Mouse (Mus musculus): ENCODE measurements around the gene Ntm.

The Ntm gene

DNA sequence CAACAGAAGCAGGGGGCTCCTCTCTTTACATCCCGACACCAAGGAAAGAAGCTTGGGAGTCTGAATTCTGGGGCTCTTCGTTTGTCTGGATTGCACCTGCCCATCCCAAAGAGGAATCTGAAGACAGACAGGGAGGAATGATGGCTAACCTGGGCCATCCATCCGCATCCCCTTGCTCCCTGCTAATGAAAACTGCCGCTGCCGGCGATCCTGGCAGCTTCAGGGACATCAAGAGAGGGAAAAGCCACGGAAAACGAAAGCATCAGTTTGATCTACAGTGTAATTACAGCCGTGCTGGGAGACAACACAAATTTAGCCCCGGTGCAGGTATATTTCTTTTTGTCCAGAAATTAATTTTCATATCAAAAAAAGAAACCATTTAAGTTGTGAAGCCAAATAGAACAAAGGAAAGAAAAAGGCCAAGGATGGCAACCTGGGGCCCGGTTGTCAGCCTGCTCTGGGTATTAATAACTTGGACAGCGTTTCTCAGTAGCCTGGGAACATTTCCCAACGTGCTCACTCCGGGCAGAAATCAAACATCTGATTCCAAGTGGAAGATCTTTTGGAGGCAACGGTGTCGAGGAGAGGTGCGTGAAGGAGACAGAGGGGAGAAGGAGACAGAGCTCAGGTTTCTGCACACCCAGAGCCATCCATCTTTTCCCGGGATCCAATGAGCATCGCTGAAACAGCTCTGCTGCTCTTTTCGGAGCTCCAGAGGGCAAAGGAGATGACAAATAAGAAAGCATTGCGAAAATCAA, 368.2 kb downstream of the Ntm start:
- DNase-seq (ENCODE audit: low spot score in 2 of 2): no peak

DNA sequence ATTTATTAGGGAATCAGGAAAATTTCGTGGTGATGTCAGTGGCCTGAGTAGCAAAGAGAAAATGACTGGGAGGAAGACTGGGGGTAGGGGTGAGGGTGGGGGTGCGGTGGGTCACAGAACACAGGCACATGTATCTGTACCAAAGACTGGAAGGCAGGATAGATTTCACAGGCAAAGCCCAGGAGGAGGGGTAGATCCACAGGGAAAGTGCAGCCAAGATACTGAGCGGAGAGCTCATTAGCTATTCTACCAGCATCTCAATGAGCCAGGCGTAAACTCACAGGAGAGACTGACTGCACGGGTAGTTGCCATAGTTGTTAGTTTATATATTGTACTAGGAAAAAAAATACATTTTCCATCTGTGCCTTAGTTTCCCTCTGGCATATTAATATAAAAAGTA, 375.6 kb downstream of the Ntm start:
- DNase-seq (ENCODE audit: low spot score in 2 of 2): no peak

DNA sequence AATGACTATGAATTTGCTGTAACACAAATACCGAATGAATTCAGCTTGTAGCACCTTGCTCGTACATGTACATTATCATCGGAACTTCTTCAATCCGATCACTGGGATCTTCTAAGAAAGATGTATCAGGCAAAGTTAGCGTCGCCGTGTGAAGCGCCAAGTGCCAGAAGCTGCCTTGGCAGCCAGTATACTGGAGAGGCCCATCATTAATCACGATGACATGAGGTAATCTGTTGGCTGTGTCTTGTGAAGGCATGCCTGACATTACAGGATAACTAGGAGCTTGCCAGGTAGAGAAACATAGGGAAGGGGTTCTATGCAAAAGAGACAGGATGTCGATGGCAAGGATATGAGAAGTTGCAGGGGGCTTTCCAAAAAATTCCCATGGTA, 376.6 kb downstream of the Ntm start:
- no peak for DNase-seq (ENCODE audit: low spot score in 2 of 2)

DNA sequence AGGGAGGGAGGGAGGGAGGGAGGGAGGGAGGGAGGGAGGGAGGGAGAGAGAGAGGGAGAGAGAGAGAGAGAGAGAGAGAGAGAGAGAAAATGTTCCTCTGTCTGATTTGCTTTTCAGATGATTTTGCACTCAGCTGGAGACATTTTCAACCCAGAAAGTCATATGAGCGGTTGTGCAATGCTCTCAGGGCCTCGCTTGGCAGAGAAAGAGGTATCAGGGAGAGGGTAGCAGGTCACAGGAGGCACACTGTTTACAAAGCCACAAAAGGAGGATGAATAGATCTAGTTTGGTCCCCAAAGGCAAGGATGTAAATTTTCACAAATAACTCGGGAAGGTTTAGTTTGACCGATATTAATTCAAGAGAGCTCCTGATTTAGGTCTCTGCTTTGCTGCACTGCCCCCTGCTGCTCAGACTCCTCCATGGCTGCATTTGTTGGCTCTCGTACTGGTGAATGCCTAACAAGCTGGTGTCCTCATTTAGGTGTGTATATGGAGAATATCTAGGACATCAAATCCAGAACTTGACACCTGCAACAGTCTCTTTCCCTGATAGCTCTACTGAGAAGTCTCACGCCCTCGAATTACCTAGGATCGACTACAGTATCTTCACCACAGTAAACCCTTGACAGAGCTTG, 377.1 kb downstream of the Ntm start:
- no peak for DNase-seq (ENCODE audit: low spot score in 2 of 2)

DNA sequence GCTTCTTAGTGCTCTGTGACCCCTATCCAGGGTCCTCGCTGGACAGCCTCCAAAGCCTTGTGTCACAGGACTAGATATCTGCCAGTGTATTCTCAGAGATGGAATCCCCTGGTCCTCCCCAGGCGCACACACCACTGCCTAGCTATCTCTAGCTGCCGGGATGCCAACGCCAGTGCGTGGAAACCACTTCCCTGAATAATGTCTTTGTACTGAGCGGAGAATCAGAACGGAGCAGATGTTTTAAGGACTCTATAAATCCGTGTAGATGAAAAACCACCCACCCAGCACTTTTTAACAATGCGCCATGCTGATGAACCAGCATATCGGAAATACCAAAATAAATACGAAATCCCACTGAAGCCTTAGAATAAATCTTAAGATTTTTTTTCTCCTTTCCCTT, 384.7 kb downstream of the Ntm start:
- DNase-seq (ENCODE audit: low spot score in 2 of 2): no peak

DNA sequence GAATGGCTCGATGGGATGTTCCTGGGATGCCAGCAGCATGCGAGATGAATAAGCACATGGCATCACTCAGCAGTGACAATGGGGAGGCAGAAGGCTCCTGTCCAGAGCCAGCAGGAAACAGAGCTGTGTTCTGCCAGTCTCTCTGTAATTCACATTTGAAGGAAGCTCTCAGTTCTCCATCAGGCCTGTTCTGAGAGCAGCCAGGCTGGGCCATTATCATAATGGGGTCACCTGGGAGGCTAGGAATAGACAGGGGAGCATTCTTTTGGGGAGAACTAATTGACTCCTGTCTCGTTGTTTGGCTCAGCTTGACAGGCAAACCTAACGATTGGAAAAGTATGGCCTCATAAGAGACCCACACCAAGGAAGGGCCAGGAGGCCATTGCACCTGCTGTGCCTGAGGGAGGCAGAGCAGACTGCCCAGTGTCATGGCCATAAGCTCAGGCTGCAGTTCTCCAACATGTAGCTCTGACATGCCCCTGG, 386.8 kb downstream of the Ntm start:
- no peak for DNase-seq (ENCODE audit: low spot score in 2 of 2)

DNA sequence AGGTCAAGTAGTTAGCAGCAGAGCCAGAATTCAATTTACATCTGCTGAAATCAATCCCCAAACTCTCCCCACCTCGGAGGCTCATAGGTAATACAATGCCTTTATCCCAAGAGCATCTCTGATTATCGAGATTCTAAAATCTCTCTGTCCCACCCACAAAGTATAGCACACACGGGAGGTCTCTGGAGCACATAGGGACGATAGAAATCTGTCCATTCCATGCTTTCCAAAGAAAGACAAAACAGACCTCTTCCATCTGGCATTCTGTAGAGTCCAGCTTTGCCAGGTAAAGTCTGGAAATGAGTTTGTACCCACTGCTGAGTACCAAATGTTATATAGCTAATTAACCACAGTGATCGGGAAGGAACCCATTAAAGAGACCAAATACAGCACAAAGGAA, 388.4 kb downstream of the Ntm start:
- DNase-seq (ENCODE audit: low spot score in 2 of 2): no peak

DNA sequence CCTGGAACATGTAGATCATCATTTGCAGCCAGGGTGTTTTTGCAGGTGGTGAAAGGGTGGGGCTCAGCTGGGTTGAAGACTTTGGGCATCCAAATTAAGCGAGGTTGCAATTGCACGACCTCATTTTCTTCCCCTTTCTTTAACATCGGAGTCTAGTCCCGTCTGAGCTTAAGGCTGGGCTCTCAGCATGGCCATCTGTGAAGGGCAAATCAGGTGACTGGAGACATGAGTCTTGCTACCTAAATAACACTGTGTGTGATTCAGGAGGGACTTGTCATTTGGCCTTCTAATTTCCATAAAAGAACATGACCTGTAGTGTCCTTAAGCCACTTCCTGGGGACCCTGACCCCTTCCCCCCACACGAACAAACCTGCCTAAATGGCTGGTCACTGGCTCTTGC, 394.4 kb downstream of the Ntm start:
- DNase-seq (ENCODE audit: low spot score in 2 of 2): no peak

DNA sequence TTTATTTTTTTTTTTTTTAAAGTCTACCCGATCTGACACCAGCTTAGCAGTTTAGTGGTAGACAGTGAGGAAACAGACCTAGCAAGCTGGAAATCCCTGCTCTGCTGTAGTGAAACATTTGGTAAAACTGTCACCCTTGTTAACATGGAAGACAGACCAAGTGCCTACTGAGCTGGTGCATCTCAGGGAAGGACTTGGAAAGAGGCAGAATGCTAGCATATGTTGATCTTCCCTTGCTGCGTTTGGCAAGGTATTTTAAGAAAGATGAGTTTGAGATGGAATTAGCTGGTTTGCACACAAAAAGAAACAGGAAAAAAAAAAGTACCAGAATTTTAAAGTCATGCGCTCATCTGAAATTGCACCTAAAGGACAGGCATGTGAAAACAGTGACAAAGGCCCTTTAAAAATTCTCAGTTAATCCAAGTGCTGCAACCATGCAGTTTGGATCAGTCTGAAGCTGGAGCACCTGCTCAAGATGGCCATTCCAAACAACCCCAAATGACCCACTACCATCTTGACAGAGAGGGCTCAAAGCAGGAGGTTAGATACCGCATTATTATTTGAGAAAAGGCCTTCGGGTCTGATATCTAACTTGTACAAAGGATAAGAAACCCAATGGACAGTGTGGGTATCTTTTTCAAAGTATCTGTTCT, 400.4 kb downstream of the Ntm start:
- no peak for DNase-seq (ENCODE audit: low spot score in 2 of 2)

DNA sequence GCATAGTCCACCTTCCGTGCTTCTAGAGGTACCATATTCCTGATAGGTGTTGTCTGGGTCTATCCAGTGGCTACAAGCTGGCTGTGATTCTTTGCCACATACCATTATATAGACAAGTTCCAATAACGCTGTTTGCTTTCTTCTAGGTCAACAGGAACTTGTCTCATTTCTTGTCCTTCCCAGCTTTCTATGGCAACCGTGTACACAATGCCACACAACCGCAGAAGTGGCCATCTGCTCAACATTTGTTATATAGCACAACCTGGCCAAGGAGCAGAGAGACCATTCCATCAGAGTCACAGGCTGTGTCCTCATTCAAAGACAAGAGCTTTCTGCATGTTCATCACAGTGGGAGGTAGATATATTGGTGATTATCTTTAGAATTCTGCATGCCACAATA, 404.0 kb downstream of the Ntm start:
- DNase-seq (ENCODE audit: low spot score in 2 of 2): no peak

DNA sequence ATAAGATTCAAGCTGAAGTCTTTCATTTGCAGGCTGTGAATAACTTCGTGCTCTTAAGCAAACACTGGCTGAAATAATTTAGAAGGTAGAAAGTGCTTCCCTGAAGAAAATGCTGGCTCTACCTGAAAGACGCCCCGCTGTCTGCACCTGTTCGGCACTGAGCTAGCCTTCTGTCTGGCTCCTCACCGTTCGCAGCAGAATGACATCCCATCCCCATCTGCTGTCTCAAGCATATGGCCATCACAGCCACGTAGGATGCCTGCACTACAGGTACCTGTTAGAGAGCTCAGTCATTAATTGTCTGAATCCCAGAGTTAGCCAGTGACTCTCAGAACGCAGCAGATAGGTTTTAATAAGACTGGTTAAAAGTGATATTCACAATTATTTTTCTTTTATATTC, 412.4 kb downstream of the Ntm start:
- no peak for DNase-seq (ENCODE audit: low spot score in 2 of 2)

DNA sequence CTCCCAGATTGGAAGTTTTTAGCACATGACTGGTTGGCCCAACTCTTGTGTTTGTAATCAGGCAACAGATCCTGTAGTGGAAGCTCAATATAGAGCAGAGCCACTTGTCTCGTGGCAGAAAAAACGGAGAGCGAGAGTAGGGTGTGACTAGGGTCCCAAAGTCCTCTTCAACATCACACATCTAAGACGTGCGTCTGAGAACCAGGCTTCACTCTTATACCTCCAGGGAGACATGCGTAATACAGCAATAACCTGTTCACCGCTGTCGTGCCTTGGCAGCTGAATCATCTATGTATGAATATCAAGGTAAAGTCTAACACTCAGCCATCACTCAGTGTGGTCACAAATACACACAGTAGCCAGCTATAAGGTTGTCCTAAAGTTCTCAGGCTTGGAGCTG, 412.8 kb downstream of the Ntm start:
- DNase-seq (ENCODE audit: low spot score in 2 of 2): no peak

DNA sequence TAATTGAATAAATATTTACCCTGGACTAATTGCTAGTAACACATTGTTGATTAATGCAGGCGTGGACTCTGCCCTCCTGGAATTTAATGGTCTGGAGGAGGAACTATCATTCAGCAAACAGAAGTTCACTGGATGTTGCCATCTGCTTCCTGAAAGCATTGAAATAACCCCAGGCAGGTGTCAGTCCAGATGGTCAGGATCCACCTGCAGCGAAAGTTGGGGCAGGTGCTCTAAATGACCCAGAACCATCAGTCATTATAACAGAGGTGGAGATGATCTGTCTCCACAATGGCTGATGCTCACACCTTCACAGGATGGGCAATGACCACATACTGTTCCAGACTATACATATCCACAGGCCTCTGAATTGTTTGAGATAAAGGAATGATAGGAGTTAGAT, 426.5 kb downstream of the Ntm start:
- DNase-seq (ENCODE audit: low spot score in 2 of 2): no peak

DNA sequence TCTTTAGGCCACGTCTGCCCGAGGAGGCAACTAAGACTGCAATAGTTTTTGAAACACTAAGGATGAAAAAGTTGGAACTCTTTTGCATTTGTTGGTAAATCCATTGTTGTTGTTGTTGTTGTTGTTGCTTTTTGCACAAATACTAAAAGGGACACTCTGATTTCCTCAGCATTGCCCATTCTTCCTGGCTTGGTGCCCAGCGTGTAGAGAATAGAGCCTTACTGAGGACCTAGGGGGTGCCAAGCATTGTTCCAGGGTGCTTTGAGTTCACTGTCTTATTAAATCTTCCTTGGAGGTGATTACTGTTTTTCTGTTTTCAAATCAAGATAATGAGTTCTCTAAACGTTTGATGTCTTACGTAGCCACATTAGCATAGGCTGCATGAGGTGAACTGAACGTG, 428.2 kb downstream of the Ntm start:
- DNase-seq (ENCODE audit: low spot score in 2 of 2): no peak

DNA sequence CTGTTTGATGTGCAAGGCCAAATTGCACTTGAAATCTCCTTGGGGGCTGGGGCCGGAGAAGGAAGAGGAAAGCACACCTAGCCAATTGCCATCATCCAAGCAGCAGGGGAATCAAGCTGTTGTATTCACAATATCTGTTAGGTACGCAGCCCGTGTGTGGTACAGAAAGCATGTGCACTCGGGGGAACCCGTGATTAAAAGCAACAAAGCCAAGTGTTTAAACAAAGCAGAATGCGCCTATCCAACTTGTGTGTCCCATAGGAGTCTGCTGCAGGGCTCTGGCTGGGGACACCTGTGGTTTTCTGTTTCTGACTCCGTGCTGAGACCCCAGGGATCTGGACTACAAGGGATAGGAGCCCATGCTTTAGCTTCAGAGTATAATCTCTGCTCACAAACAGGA, 428.6 kb downstream of the Ntm start:
- no peak for DNase-seq (ENCODE audit: low spot score in 2 of 2)

DNA sequence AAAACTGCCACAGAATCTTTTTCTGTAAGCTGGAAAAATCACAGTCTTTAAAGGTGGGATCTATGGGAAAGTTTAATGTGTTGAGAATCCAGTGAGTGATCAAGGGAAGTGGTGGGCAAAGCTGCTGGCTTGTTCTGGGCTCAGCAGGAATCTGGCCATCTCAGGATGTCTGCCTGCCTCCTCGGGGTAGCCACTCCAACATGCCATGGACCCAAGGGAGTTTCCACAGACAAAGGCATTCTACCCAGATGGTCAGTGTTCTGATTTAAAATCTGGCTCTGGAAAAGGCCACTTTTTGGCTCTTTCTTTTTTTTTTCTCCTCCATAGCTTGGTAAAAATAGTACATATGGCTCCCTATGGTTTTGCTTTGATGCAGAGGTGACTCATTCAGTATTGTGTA, 429.4 kb downstream of the Ntm start:
- DNase-seq (ENCODE audit: low spot score in 2 of 2): no peak

DNA sequence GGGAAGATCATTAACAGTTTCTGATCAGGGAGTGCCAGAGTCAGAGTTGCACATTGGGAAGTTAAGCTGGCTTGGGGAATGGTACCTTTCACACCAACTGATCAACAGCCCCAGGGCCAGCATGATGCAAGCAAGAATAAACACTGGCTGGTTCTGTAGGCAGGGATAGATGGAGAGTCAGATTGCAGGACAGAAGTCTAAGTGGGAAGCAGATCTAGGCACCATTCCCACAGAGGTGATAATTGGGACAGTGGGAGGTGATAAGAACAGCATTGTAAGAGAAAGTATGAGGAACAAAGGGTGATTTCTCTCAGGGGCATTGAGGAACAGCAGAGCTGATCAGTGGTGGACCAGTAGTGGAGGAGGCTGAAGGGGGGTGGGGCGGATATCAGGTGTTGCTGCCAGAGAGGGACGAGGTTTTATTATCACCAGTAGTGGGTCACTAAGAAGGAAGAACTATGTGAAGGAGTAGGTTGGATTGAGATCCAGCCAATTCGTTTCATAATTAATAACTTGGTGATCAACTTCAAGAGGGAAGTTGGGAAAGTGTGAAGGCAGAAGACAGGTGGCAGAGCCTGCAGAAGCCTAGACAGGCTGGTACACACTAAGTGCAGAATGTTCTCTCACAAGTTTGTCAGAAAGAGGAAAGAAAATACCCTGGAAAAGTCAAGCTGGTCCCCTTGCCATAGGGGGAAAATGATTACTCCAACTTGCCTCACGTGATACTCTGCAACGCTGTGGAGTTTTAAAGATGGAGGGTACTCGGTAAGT, 431.6 kb downstream of the Ntm start:
- no peak for DNase-seq (ENCODE audit: low spot score in 2 of 2)

DNA sequence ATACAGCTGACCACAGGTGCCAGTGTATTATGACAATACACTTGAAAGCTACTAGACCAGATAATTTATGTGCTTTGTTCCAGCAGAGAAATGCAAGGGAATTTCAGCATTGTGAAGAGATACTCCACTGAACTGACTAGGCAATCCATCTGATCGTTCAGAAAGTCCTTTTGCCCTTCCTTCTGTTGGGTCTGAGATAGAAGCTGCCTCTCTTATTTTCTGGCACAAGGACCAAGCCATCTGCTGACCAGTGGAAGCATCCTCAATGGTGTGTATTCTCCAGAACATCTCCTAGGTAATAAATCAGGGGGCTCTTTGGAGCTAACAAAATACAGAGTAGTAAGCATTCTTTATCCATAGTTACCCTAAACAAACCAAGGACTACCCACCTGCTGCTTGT, 438.8 kb downstream of the Ntm start:
- DNase-seq (ENCODE audit: low spot score in 2 of 2): no peak

DNA sequence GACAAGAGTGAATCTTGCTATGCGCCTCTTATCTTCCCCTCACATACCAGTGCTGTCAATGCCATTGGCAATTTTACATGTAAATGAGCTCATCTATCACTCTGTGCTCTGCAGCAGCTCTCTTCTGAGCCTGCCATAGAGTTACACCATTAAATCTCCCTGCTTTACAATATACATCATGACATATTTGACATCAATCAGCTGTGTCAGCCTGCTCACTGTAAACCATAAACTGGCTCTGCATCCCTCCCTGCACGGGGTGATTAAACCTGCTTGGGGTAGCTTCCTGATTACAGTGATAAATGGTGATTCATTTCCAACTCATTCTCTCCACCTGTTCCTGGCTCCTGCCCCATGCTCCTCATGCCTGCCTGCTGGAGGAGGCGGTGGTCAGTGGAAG, 439.7 kb downstream of the Ntm start:
- no peak for DNase-seq (ENCODE audit: low spot score in 2 of 2)

DNA sequence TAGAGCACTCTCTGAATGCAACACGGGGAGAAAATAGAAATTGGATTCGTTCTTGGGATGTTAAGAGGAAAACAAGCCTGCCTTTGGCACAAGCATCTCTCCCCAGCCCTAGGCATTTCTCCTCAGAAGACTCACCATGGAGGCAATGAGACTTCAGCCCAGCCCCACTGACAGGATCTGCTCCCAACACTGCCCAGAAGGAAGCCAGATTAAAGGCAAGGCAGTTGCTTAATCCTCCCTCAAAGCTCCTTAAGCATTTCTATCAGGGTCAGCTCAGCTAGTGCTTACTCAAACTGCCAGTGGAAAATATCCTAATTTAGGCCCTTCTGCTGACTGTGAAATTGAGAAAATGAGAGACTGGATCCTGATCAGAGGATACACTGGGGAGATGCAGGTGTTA, 443.8 kb downstream of the Ntm start:
- no peak for DNase-seq (ENCODE audit: low spot score in 2 of 2)

DNA sequence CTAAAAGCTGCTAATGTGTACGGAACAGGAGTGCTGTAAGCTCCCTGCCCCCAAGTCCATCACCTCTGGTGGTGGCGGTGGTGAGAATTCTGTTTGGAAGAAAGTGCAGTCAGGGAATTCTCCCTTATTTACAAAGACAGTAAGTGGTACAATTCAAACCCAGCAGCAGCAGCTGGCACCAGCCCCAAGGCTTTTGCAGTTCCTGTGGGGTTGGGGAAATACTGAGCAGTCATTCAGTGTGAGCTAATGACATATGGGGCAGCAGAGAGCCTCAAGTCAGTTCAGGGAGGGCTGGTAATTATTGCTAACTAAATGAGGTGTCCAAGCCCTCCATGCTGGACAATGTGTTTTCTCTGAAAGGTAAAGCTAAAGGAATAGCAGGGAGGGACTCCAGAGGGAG, 446.3 kb downstream of the Ntm start:
- DNase-seq (ENCODE audit: low spot score in 2 of 2): no peak

DNA sequence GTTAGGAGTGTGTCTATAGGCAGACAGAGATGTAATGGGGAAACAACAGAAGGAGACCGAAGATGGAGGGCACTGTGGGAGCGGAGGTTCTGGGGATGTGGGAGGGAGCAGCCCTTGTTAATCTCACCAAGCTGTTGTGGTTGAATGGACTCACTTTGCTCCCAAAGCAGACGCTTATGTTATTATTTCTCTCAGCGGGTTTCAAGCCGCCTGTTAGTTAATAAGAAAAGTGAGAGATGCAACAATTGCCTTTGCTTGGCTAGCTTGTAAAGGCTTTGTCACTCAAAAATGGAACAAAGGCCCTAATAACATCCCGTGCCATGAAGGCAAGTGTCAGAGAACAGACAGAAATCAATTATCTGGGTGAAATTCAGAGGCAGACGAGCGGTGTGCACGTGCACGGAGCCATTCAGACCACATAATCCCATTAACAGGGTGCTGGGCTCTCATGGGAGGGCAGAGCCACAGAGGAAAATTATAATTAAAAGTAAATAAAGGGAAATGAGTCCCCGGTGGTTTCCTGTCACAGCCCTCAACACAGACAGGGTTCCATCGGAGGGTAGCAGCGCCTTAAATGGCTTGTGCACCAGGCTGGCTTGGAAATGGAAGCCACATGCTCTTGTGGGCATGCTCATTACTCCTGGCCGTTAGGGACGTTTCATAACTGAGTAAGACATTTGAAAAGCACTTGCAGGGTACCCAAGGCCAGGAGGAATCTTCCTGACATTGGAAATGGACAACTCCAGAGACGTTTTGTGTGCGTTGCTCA, 448.2 kb downstream of the Ntm start:
- DNase-seq (ENCODE audit: low spot score in 2 of 2): no peak
